In genomic region chr7:16613461-16614170, GRCm38 (mm10) we compare ENCODE assay signal across 8 mouse cellular contexts. TPM values are rescaled to one million over a fixed set of nuclear protein-coding genes. Genes with fewer than 3 reads are reported as not detected.
DNase-seq lines count a peak whose midpoint lies in the region; ATAC-seq and TF ChIP-seq lines count a peak whose summit lies in the region.

No protein-coding gene starts in this region.

- peak overlapping the region; percentile 98 for H3K9ac ChIP-seq in forebrain, embryonic 16.5 days (replicated peaks; ENCODE audit: low read depth, low read length)
- H3K9ac ChIP-seq in limb, embryonic 13.5 days: peak overlapping the region; percentile 97
- peak overlapping the region; percentile 98 for H3K9ac ChIP-seq in neural tube, embryonic 15.5 days (replicated peaks)

- H3K4me3 ChIP-seq in gastrocnemius, adult 2 months: peak overlapping the region; percentile 98
- H3K4me3 ChIP-seq in forebrain, embryonic 16.5 days (replicated peaks; ENCODE audit: low read length): peak overlapping the region; percentile 90
- H3K4me3 ChIP-seq in limb, embryonic 13.5 days: peak overlapping the region; percentile 86
- peak overlapping the region; percentile 81 for H3K4me3 ChIP-seq in neural tube, embryonic 15.5 days (replicated peaks)

- H3K27me3 ChIP-seq in forebrain, embryonic 16.5 days (replicated peaks; ENCODE audit: control insufficient read depth, insufficient read depth, low read length): peaks cover 4% of the 10 kb centered on the region; the same call in 1 of the 2 replicates
- H3K27me3 ChIP-seq in limb, embryonic 13.5 days: no peaks in the 10 kb centered on the region
- H3K27me3 ChIP-seq in neural tube, embryonic 15.5 days (replicated peaks): no peaks in the 10 kb centered on the region

- no peaks in the 10 kb centered on the region for H3K36me3 ChIP-seq in forebrain, embryonic 16.5 days (ENCODE audit: control insufficient read depth, insufficient read depth)
- no peaks in the 10 kb centered on the region for H3K36me3 ChIP-seq in limb, embryonic 13.5 days
- no peaks in the 10 kb centered on the region for H3K36me3 ChIP-seq in neural tube, embryonic 15.5 days

- peak overlapping the region; percentile 81 for H3K4me2 ChIP-seq in forebrain, embryonic 16.5 days (ENCODE audit: low read length)
- H3K4me2 ChIP-seq in limb, embryonic 13.5 days (replicated peaks): peak overlapping the region; percentile 95
- peak overlapping the region; percentile 87 for H3K4me2 ChIP-seq in neural tube, embryonic 15.5 days

- H3K27ac ChIP-seq in gastrocnemius, adult 2 months: peak overlapping the region; percentile 100
- peak overlapping the region; percentile 100 for H3K27ac ChIP-seq in forebrain, embryonic 16.5 days (ENCODE audit: low read length)
- peak overlapping the region; percentile 100 for H3K27ac ChIP-seq in limb, embryonic 13.5 days
- H3K27ac ChIP-seq in neural tube, embryonic 15.5 days (replicated peaks): peak overlapping the region; percentile 100

- TF ChIP-seq CTCF in gastrocnemius, adult 2 months (IDR thresholded peaks at IDR 0.05): no peak

- DNase-seq in gastrocnemius, adult 2 months: no peak
- no peak for DNase-seq in gastrocnemius, adult 18-20 months (ENCODE audit: low spot score)
- DNase-seq in thymus, postnatal 4 days: peak; percentile 25
- DNase-seq in thymus, postnatal 25 days: no peak

- ATAC-seq in forebrain, embryonic 16.5 days: no peak
- ATAC-seq in limb, embryonic 13.5 days (ENCODE audit: low FRiP score, low read depth): no peak
- no peak for ATAC-seq in neural tube, embryonic 15.5 days (ENCODE audit: low FRiP score)
- ATAC-seq in granulocyte monocyte progenitor cell, adult 5-6 weeks (replicated peaks; ENCODE audit: poor library complexity, severe bottlenecking): no peak

- H3K9me3 ChIP-seq in forebrain, embryonic 16.5 days (ENCODE audit: control insufficient read depth, low read length): no peaks in the 10 kb centered on the region
- H3K9me3 ChIP-seq in limb, embryonic 13.5 days: no peaks in the 10 kb centered on the region
- no peaks in the 10 kb centered on the region for H3K9me3 ChIP-seq in neural tube, embryonic 15.5 days (replicated peaks)

- under 1% methylated on average over 20 of the region's 20 CpGs for WGBS in forebrain, embryonic 16.5 days
- under 1% methylated on average over 20 of the region's 20 CpGs for WGBS in limb, embryonic 13.5 days
- WGBS in neural tube, embryonic 15.5 days: under 1% methylated on average over 20 of the region's 20 CpGs

- peaks cover 47% of the 10 kb centered on the region for H3K4me1 ChIP-seq in forebrain, embryonic 16.5 days (replicated peaks; ENCODE audit: control insufficient read depth, insufficient read depth, low read length)
- H3K4me1 ChIP-seq in limb, embryonic 13.5 days: peaks cover 54% of the 10 kb centered on the region
- H3K4me1 ChIP-seq in neural tube, embryonic 15.5 days: peaks cover 57% of the 10 kb centered on the region

- intact Hi-C loops in gastrocnemius, adult 2 months (cut with DNase I): loop anchor here (5.0 kb wide), 1 partner anchor 91 kb away; no protein-coding TSS in a partner anchor

RNA-seq across cellular contexts. Expression of gene Arhgap35, which starts 1.2 kb away (rescaled TPM):
- total RNA-seq in gastrocnemius, adult 2 months (2021): 10 to 100 TPM; 19.3 to 20.6 TPM
- total RNA-seq in gastrocnemius, adult 18-20 months (2021): 10 to 100 TPM; 17.4 to 24.4 TPM
- 41.2 and 41.5 TPM in 2 replicates for polyA plus RNA-seq in forebrain, embryonic 16.5 days (2015; fragmentation: Nextera tagmentation; extraction: Ambion mirVana)
- polyA plus RNA-seq in limb, embryonic 13.5 days (2015; fragmentation: Nextera tagmentation; extraction: Ambion mirVana): 21.3 and 23.6 TPM in 2 replicates
- polyA plus RNA-seq in neural tube, embryonic 15.5 days (2015; fragmentation: Nextera tagmentation; extraction: Ambion mirVana): 26.0 and 27.4 TPM in 2 replicates
- total RNA-seq in granulocyte monocyte progenitor cell, adult 5-6 weeks (2014; fragmentation: Nextera tagmentation): 7.6 and 10.9 TPM in 2 replicates
- total RNA-seq in granulocyte monocyte progenitor cell, adult 5-6 weeks (2017): 6.6 and 7.6 TPM in 2 replicates
